Mouse (Mus musculus) liver, postnatal 0 days (tissue): ENCODE measurements around the gene 1700015G11Rik.

Source experiments
- CTCF ChIP-seq: sonication (generic); IDR thresholded peaks from 2 replicates; pipeline ENCODE4 v1.5.1; 2016; ENCODE audit warnings: antibody characterized with exemption, low read depth
- EP300 ChIP-seq: IDR thresholded peaks from 2 replicates; pipeline ENCODE4 v1.6.1; 2016; ENCODE audit warnings: antibody characterized with exemption, low read depth, mild to moderate bottlenecking

- TF ChIP-seq CTCF (no peak), EP300 (no peak)
Measured at GRCm38 (mm10) chr7:52055831-52056230, 40.3 kb upstream of the 1700015G11Rik start.
